Mouse (Mus musculus) naive thymus-derived CD4-positive, alpha-beta T cell, adult 5 months (primary cell): ENCODE measurements around the gene Olfr543. TPM values are rescaled to one million over a fixed set of nuclear protein-coding genes. Genes with fewer than 3 reads are reported as not detected.

ENCODE experiments used
- polyA plus RNA-seq: library from polyadenylated mRNA; unstranded; fragments of 100-300 nt; shearing (Covaris generic); gene quantifications from one replicate; pipeline ENCODE4 v1.2.1, GENCODE M21; 2017

Gene Olfr543
- polyA plus RNA-seq, result not detected

DNA sequence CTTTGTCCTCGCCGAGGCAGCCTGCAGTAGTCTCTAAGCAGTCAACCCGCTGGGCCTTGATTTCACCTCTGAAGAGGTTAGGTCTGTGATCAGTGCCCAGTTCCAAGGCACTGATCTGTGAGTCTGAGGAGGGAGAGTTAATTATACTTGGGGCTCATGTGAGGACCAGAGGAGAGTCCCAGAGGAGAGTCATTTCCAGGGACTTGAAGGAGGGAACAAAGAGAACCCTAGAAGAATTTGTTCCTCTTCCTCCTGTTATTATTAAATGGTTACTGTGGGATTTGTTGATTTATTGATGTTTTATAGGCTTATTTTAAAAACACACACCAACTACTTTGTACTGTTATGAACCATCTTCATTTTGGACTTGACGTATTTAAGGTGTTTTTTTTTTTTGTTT is at the start of gene Olfr543:
Olfr543 (minus strand) TSS at position 101 of the 400 bp plus-strand sequence.

DNA sequence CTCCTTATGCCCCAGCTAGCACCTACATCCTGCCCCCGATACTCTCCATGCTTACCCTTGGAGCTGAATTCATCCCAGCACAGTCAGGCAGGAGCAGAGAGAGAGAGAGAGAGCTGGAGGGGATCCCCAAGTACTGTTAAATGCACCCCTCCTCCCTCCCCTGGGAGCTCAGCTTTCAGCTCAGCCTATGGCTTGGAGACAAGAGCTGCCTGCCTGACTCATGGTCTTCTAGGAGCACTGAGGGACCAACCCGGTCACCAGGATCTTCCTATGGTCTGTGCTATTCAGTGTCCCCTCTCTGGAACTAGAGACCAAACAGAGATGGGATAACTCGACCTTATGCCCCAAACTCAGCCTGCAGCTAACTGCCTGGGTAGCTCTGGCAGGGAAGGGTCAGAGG is 18.0 kb upstream of the Olfr543 start, which contains the start of gene Olfr545:
Olfr545 (minus strand) TSS at position 101 of the 400 bp plus-strand sequence.

DNA sequence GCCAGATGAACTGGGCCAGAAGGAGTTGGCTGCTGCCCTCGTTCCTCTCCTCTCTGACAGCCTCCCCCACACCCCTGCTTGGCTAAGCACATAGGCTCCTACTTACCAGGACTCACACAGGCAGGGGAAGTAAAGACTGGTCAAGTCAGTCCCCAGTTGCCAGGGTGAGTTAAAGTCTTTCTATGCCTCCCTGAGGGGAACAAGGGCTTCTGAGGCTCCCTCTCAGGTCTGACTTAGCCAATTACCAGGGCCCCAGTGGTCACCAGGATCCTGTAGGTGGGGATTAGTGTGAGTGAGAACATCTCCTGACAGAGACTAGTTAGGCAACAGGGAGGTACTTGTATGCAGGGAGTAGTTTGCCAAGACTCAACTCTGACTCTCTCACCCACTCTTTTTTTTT is 6.7 kb upstream of the Olfr543 start, which contains the start of gene Olfr544:
Olfr544 (minus strand) TSS at position 153 of the 400 bp plus-strand sequence.

GRCm38 (mm10) chr7:102441657-102442391 is 39.7 kb downstream of the Olfr543 start, which contains the start of gene Rrm1:
TSS of gene Rrm1 (plus strand) at chr7:102441695.

Other genes with a start within 250 kb of the Olfr543 start
- 432 TPM for gene Rhog, start 225.6 kb downstream of the Olfr543 start, polyA plus RNA-seq
- gene Stim1, start 213.9 kb downstream of the Olfr543 start, polyA plus RNA-seq, result 194 TPM
- gene Rrm1, start 40.0 kb downstream of the Olfr543 start, polyA plus RNA-seq, result 28.8 TPM
- gene Olfr544, start 6.6 kb upstream of the Olfr543 start, polyA plus RNA-seq, result 0.14 TPM
- gene Olfr545, start 17.9 kb upstream of the Olfr543 start, polyA plus RNA-seq, result not detected
- gene Olfr547, start 53.1 kb upstream of the Olfr543 start, polyA plus RNA-seq, result not detected
- not detected for gene Olfr548-ps1, start 59.2 kb upstream of the Olfr543 start, polyA plus RNA-seq
- not detected for gene Olfr549, start 68.2 kb upstream of the Olfr543 start, polyA plus RNA-seq
- gene Trim21, start 83.8 kb upstream of the Olfr543 start, polyA plus RNA-seq, result 28.9 TPM
- gene Olfr550, start 89.8 kb upstream of the Olfr543 start, polyA plus RNA-seq, result not detected
- gene Olfr551, start 110.2 kb upstream of the Olfr543 start, polyA plus RNA-seq, result not detected
- gene Olfr552, start 116.1 kb upstream of the Olfr543 start, polyA plus RNA-seq, result not detected
- not detected for gene Olfr553, start 136.5 kb upstream of the Olfr543 start, polyA plus RNA-seq
- gene Olfr554, start 156.8 kb upstream of the Olfr543 start, polyA plus RNA-seq, result 0.30 TPM
- not detected for gene Olfr555, start 177.1 kb upstream of the Olfr543 start, polyA plus RNA-seq
- gene Olfr556, start 183.2 kb upstream of the Olfr543 start, polyA plus RNA-seq, result not detected
- gene Trim68, start 205.6 kb upstream of the Olfr543 start, polyA plus RNA-seq, result 10.0 TPM
- gene Olfr557, start 214.2 kb upstream of the Olfr543 start, polyA plus RNA-seq, result not detected
- not detected for gene Olfr558, start 220.5 kb upstream of the Olfr543 start, polyA plus RNA-seq
- gene Olfr33, start 237.4 kb upstream of the Olfr543 start, polyA plus RNA-seq, result not detected
- not detected for gene Olfr559, start 245.8 kb upstream of the Olfr543 start, polyA plus RNA-seq